Mouse (Mus musculus) limb, embryonic 14.5 days (tissue): ENCODE measurements around the gene Rerg. TPM values are rescaled to one million over a fixed set of nuclear protein-coding genes. Genes with fewer than 3 reads are reported as not detected.

ENCODE experiments used
- ATAC-seq: fragments of 200-750 bp; cut with Nextera tagmentation; 2 replicates; pipeline ENCODE4 v1.8.0; 2017; ENCODE audit warnings: low read depth, moderate number of reproducible peaks, moderate TSS enrichment; ENCODE audit not compliant: low FRiP score
- DNase-seq: peaks from one replicate; pipeline ENCODE4 v3.0.0-alpha.2; 2015; ENCODE audit warnings: low spot score
- H3K27ac ChIP-seq: fragments of 300-500 bp; sonication (generic); replicated peaks from 2 replicates; pipeline ENCODE4 v1.5.1; 2014; ENCODE audit warnings: low read depth, mild to moderate bottlenecking, low read length, moderate library complexity, mixed read lengths
- H3K27me3 ChIP-seq: fragments of 300-500 bp; sonication (generic); 2 replicates; pipeline ENCODE4 v1.6.1; 2014; ENCODE audit warnings: low read length, mixed read lengths; ENCODE audit not compliant: control insufficient read depth, insufficient read depth
- H3K36me3 ChIP-seq: fragments of 300-500 bp; sonication (generic); 2 replicates; pipeline ENCODE4 v1.6.1; 2014; ENCODE audit warnings: mild to moderate bottlenecking, low read length, moderate library complexity, mixed read lengths; ENCODE audit not compliant: control insufficient read depth, insufficient read depth
- H3K4me1 ChIP-seq: fragments of 300-500 bp; sonication (generic); 2 replicates; pipeline ENCODE4 v1.6.1; 2014; ENCODE audit warnings: antibody characterized with exemption, low read length, mixed read lengths; ENCODE audit not compliant: control insufficient read depth, insufficient read depth
- H3K4me2 ChIP-seq: fragments of 300-500 bp; sonication (generic); replicated peaks from 2 replicates; pipeline ENCODE4 v1.6.1; 2014; ENCODE audit warnings: low read depth, mild to moderate bottlenecking, low read length, moderate library complexity; ENCODE audit not compliant: severe bottlenecking
- H3K4me3 ChIP-seq: fragments of 300-500 bp; sonication (generic); replicated peaks from 2 replicates; pipeline ENCODE4 v1.5.1; 2014; ENCODE audit warnings: low read length
- H3K9ac ChIP-seq: fragments of 300-500 bp; sonication (generic); 2 replicates; pipeline ENCODE4 v1.6.1; 2014; ENCODE audit warnings: mild to moderate bottlenecking, low read depth, low read length, moderate library complexity; ENCODE audit not compliant: severe bottlenecking
- H3K9me3 ChIP-seq: fragments of 300-500 bp; sonication (generic); 2 replicates; pipeline ENCODE4 v1.6.1; 2016; ENCODE audit warnings: low read length; ENCODE audit not compliant: control insufficient read depth
- POLR2A ChIP-seq: fragments of 200-500 bp; IDR thresholded peaks from 2 replicates; pipeline ENCODE4 v1.8.0; 2012; ENCODE audit warnings: inconsistent platforms, mild to moderate bottlenecking, moderate library complexity, borderline replicate concordance; ENCODE audit not compliant: insufficient read depth, insufficient read length; ENCODE audit errors: extremely low read depth
- WGBS: fragments of 180-500 bp; shearing (Covaris S2); extraction: QIAGEN DNeasy Blood & Tissue Kit; methylation state at CpG from one replicate; pipeline ENCODE4 v1.1.7; 2014; 5-methylcytosine and 5-hydroxymethylcytosine counted together
- polyA plus RNA-seq, 2 experiments: library from polyadenylated mRNA; depleted of rRNA in 1 of 2; stranded (reverse) in 1 of 2; unstranded in 1 of 2; fragments of >200 nt; fragmentation: Nextera tagmentation in 1 of 2; extraction: Ambion mirVana in 1 of 2; gene quantifications; 2 replicates each; pipeline versions ENCODE4 v1.2.1 to v1.2.3; 2012 to 2014

Gene Rerg
- polyA plus RNA-seq, 2 experiments, result 22.1 to 33.6 TPM

- Histone ChIP-seq H3K9me3 (0 out of 2 replicates have a peak, but pooled peaks cover 4% of the 10 kb centered on the region), H3K4me3 (no peak overlapping the region), H3K4me1 (peaks cover 7% of the 10 kb centered on the region), H3K9ac (no peak overlapping the region), H3K4me2 (no peak overlapping the region), H3K36me3 (no peaks in the 10 kb centered on the region), H3K27me3 (no peaks in the 10 kb centered on the region), H3K27ac (no peak overlapping the region)
- TF ChIP-seq POLR2A, result no peak
- ATAC-seq (no peak), DNase-seq (no peak)
- WGBS, result 85% methylated on average over 2 of the region's 2 CpGs
These were observed 75.8 kb downstream of the Rerg start for GRCm38 (mm10) chr6:137094475-137094874.

- Histone ChIP-seq H3K4me3 (no peak overlapping the region), H3K4me2 (no peak overlapping the region), H3K27me3 (no peaks in the 10 kb centered on the region), H3K27ac (no peak overlapping the region), H3K9ac (no peak overlapping the region), H3K9me3 (0 out of 2 replicates have a peak, but pooled peaks cover 4% of the 10 kb centered on the region), H3K4me1 (no peaks in the 10 kb centered on the region), H3K36me3 (no peaks in the 10 kb centered on the region)
- 62% methylated on average over 6 of the region's 6 CpGs for WGBS
- no peak for DNase-seq
- no peak for ATAC-seq
- TF ChIP-seq POLR2A, result no peak
These were observed 81.8 kb downstream of the Rerg start for GRCm38 (mm10) chr6:137088469-137088868.

- ATAC-seq, result peak; percentile 64; the same call in 1 of the 2 replicates
These were observed 82.3 kb downstream of the Rerg start for GRCm38 (mm10) chr6:137087956-137088355.

GRCm38 (mm10) chr6:137087470-137087869 is 82.8 kb downstream of the Rerg start:
- H3K4me3 ChIP-seq, result no peak overlapping the region
- TF ChIP-seq POLR2A, result no peak
- no peak overlapping the region for H3K27ac ChIP-seq
- 36% methylated on average over 3 of the region's 3 CpGs for WGBS
- 0 out of 2 replicates have a peak, but pooled peaks cover 4% of the 10 kb centered on the region for H3K9me3 ChIP-seq
- no peaks in the 10 kb centered on the region for H3K27me3 ChIP-seq
- H3K4me1 ChIP-seq, result no peaks in the 10 kb centered on the region
- no peak overlapping the region for H3K9ac ChIP-seq
- no peak overlapping the region for H3K4me2 ChIP-seq
- ATAC-seq, result peak; percentile 87
- no peaks in the 10 kb centered on the region for H3K36me3 ChIP-seq
- DNase-seq, result peak; percentile 57

More at GRCm38 (mm10) chr6:137087956-137088355, 82.3 kb downstream of the Rerg start:
- 0 out of 2 replicates have a peak, but pooled peaks cover 4% of the 10 kb centered on the region for H3K9me3 ChIP-seq
- H3K4me3 ChIP-seq, result no peak overlapping the region
- H3K4me2 ChIP-seq, result no peak overlapping the region
- H3K27me3 ChIP-seq, result no peaks in the 10 kb centered on the region
- H3K36me3 ChIP-seq, result no peaks in the 10 kb centered on the region
- DNase-seq, result no peak
- H3K27ac ChIP-seq, result no peak overlapping the region
- 50% methylated on average over 5 of the region's 5 CpGs for WGBS
- no peaks in the 10 kb centered on the region for H3K4me1 ChIP-seq
- TF ChIP-seq POLR2A, result no peak
- no peak overlapping the region for H3K9ac ChIP-seq

GRCm38 (mm10) chr6:137079701-137080100 is 90.6 kb downstream of the Rerg start:
- no peaks in the 10 kb centered on the region for H3K36me3 ChIP-seq
- no peak overlapping the region for H3K9ac ChIP-seq
- ATAC-seq (peak; percentile 77; the same call in 1 of the 2 replicates), DNase-seq (peak; percentile 89)
- H3K9me3 ChIP-seq, result no peaks in the 10 kb centered on the region
- H3K4me3 ChIP-seq, result no peak overlapping the region
- H3K4me1 ChIP-seq, result peaks cover 6% of the 10 kb centered on the region; the same call in 1 of the 2 replicates
- 18% methylated on average over 6 of the region's 6 CpGs for WGBS
- no peaks in the 10 kb centered on the region for H3K27me3 ChIP-seq
- H3K27ac ChIP-seq, result no peak overlapping the region; the same call in 1 of the 2 replicates
- H3K4me2 ChIP-seq, result no peak overlapping the region
- TF ChIP-seq POLR2A, result no peak
